Mouse (Mus musculus) stomach, postnatal 0 days (tissue): ENCODE measurements around the gene Olfr1367. TPM values are rescaled to one million over a fixed set of nuclear protein-coding genes. Genes with fewer than 3 reads are reported as not detected.

Source experiments
- ATAC-seq: fragments of 200-750 bp; cut with Nextera tagmentation; 2 replicates; pipeline ENCODE4 v1.8.0; 2017; ENCODE audit not compliant: low FRiP score, low TSS enrichment
- DNase-seq: peaks from one replicate; pipeline ENCODE4 v3.0.0-alpha.2; 2016; ENCODE audit warnings: low spot score
- H3K27ac ChIP-seq: fragments of 300-500 bp; sonication (generic); replicated peaks from 2 replicates; pipeline ENCODE4 v1.5.1; 2014; ENCODE audit warnings: mild to moderate bottlenecking, control low read depth
- H3K27me3 ChIP-seq: fragments of 300-500 bp; sonication (generic); 2 replicates; pipeline ENCODE4 v1.6.1; 2014; ENCODE audit warnings: low read length; ENCODE audit not compliant: control insufficient read depth, insufficient read depth
- H3K36me3 ChIP-seq: fragments of 300-500 bp; sonication (generic); 2 replicates; pipeline ENCODE4 v1.6.1; 2014; ENCODE audit warnings: low read length, mixed read lengths; ENCODE audit not compliant: control insufficient read depth, insufficient read depth
- H3K4me1 ChIP-seq: fragments of 300-500 bp; sonication (generic); replicated peaks from 2 replicates; pipeline ENCODE4 v1.6.1; 2014; ENCODE audit warnings: antibody characterized with exemption; ENCODE audit not compliant: control insufficient read depth, insufficient read depth
- H3K4me2 ChIP-seq: fragments of 300-500 bp; sonication (generic); replicated peaks from 2 replicates; pipeline ENCODE4 v1.6.1; 2014; ENCODE audit warnings: low read depth, mild to moderate bottlenecking, control low read depth, moderate library complexity
- H3K4me3 ChIP-seq: fragments of 300-500 bp; sonication (generic); 2 replicates; pipeline ENCODE4 v1.5.1; 2014; ENCODE audit warnings: low read depth, low read length, control low read depth
- H3K9ac ChIP-seq: fragments of 300-500 bp; sonication (generic); 2 replicates; pipeline ENCODE4 v1.6.1; 2014; ENCODE audit warnings: mild to moderate bottlenecking, low read length, control low read depth, mixed read lengths
- H3K9me3 ChIP-seq: fragments of 300-500 bp; sonication (generic); 2 replicates; pipeline ENCODE4 v1.6.1; 2016; ENCODE audit warnings: low read length; ENCODE audit not compliant: control insufficient read depth
- CTCF ChIP-seq: IDR thresholded peaks from 2 replicates; pipeline ENCODE4 v1.5.1; 2016; ENCODE audit warnings: antibody characterized with exemption, low read depth, mild to moderate bottlenecking, moderate library complexity
- EP300 ChIP-seq: optimal IDR thresholded peaks from 2 replicates; pipeline ENCODE3; 2016; ENCODE audit warnings: antibody characterized with exemption
- WGBS: fragments of 180-500 bp; shearing (Covaris S2); extraction: QIAGEN DNeasy Blood & Tissue Kit; methylation state at CpG from one replicate; pipeline ENCODE4 v1.1.7; 2014; 5-methylcytosine and 5-hydroxymethylcytosine counted together
- polyA plus RNA-seq: library from polyadenylated mRNA; unstranded; fragments of >200 nt; fragmentation: Nextera tagmentation; extraction: Ambion mirVana; gene quantifications from 2 replicates; pipeline ENCODE4 v1.2.1, GENCODE M21; 2015

Olfr1367 gene
- polyA plus RNA-seq, result not detected in 2 replicates

- H3K4me1 ChIP-seq, result no peaks in the 10 kb centered on the region
- no peak within 1 kb of the TSS for H3K27ac ChIP-seq
- no peak within 1 kb of the TSS for H3K4me2 ChIP-seq
- H3K36me3 ChIP-seq, result no peaks in the 10 kb centered on the region
- H3K4me3 ChIP-seq, result no peak within 1 kb of the TSS
- no peaks in the 10 kb centered on the region for H3K9me3 ChIP-seq
- DNase-seq (no peak), ATAC-seq (no peak)
- H3K27me3 ChIP-seq, result no peaks in the 10 kb centered on the region
- no peak within 1 kb of the TSS for H3K9ac ChIP-seq
- 92% methylated on average over 1 of the region's 1 CpGs for WGBS
- TF ChIP-seq CTCF (no peak), EP300 (no peak)
Observed at GRCm38 (mm10) chr13:21346610-21347009, at the start of gene Olfr1367. Gene Olfr1367, plus strand, starts transcription at chr13:21346910.

- no peaks in the 10 kb centered on the region for H3K36me3 ChIP-seq
- no peak for ATAC-seq
Observed at GRCm38 (mm10) chr13:21298557-21298956, 48.2 kb upstream of the Olfr1367 start.

GRCm38 (mm10) chr13:21304483-21305066 is 42.1 kb upstream of the Olfr1367 start:
- ATAC-seq (no peak), DNase-seq (no peak)
- H3K4me2 ChIP-seq, result no peak overlapping the region
- 47% methylated on average over 3 of the region's 3 CpGs for WGBS
- H3K9ac ChIP-seq, result no peak overlapping the region
- no peak overlapping the region for H3K27ac ChIP-seq
- H3K27me3 ChIP-seq, result no peaks in the 10 kb centered on the region
- H3K4me1 ChIP-seq, result no peaks in the 10 kb centered on the region
- no peaks in the 10 kb centered on the region for H3K9me3 ChIP-seq
- no peak overlapping the region for H3K4me3 ChIP-seq
- TF ChIP-seq CTCF (no peak), EP300 (no peak)
- H3K36me3 ChIP-seq, result no peaks in the 10 kb centered on the region

More at GRCm38 (mm10) chr13:21298557-21298956, 48.2 kb upstream of the Olfr1367 start:
- no peak for DNase-seq
- H3K9ac ChIP-seq, result no peak overlapping the region
- WGBS, result 39% methylated on average over 3 of the region's 3 CpGs
- H3K27ac ChIP-seq, result no peak overlapping the region
- H3K4me2 ChIP-seq, result no peak overlapping the region
- no peaks in the 10 kb centered on the region for H3K9me3 ChIP-seq
- TF ChIP-seq EP300 (no peak), CTCF (no peak)
- no peak overlapping the region for H3K4me3 ChIP-seq
- H3K4me1 ChIP-seq, result no peaks in the 10 kb centered on the region
- H3K27me3 ChIP-seq, result no peaks in the 10 kb centered on the region

GRCm38 (mm10) chr13:21309788-21310187 is 36.9 kb upstream of the Olfr1367 start:
- no peaks in the 10 kb centered on the region for H3K4me1 ChIP-seq
- no peak overlapping the region for H3K4me3 ChIP-seq
- H3K9ac ChIP-seq, result no peak overlapping the region
- TF ChIP-seq EP300, result no peak
- TF ChIP-seq CTCF, result no peak
- 68% methylated on average over 2 of the region's 2 CpGs for WGBS
- H3K27ac ChIP-seq, result no peak overlapping the region
- DNase-seq (no peak), ATAC-seq (no peak)
- no peaks in the 10 kb centered on the region for H3K9me3 ChIP-seq
- H3K36me3 ChIP-seq, result no peaks in the 10 kb centered on the region
- no peaks in the 10 kb centered on the region for H3K27me3 ChIP-seq
- H3K4me2 ChIP-seq, result no peak overlapping the region

- WGBS, result 15% methylated on average over 3 of the region's 3 CpGs
- no peak within 1 kb of the TSS for H3K27ac ChIP-seq
- no peaks in the 10 kb centered on the region for H3K9me3 ChIP-seq
- no peak for TF ChIP-seq EP300
- TF ChIP-seq CTCF, result no peak
- H3K9ac ChIP-seq, result no peak within 1 kb of the TSS
- no peak within 1 kb of the TSS for H3K4me2 ChIP-seq
- no peaks in the 10 kb centered on the region for H3K27me3 ChIP-seq
- ATAC-seq (no peak), DNase-seq (no peak)
- no peak within 1 kb of the TSS for H3K4me3 ChIP-seq
- H3K4me1 ChIP-seq, result no peaks in the 10 kb centered on the region
- H3K36me3 ChIP-seq, result no peaks in the 10 kb centered on the region
Observed at GRCm38 (mm10) chr13:21311926-21312325, 34.8 kb upstream of the Olfr1367 start, which contains the start of gene Gpx6. Gene Gpx6, plus strand, starts transcription at chr13:21312125.

GRCm38 (mm10) chr13:21312854-21313253 is 33.9 kb upstream of the Olfr1367 start:
- ATAC-seq, result no peak
- H3K27me3 ChIP-seq, result no peaks in the 10 kb centered on the region
- TF ChIP-seq EP300 (no peak), CTCF (no peak)
- H3K36me3 ChIP-seq, result no peaks in the 10 kb centered on the region
- DNase-seq, result no peak
- H3K9me3 ChIP-seq, result no peaks in the 10 kb centered on the region
- 56% methylated on average over 3 of the region's 5 CpGs for WGBS
- H3K4me3 ChIP-seq, result no peak overlapping the region
- no peak overlapping the region for H3K27ac ChIP-seq
- H3K9ac ChIP-seq, result no peak overlapping the region
- H3K4me2 ChIP-seq, result no peak overlapping the region
- no peaks in the 10 kb centered on the region for H3K4me1 ChIP-seq
